ENCODE assay signal across 12 mouse cellular contexts in the genomic region with DNA sequence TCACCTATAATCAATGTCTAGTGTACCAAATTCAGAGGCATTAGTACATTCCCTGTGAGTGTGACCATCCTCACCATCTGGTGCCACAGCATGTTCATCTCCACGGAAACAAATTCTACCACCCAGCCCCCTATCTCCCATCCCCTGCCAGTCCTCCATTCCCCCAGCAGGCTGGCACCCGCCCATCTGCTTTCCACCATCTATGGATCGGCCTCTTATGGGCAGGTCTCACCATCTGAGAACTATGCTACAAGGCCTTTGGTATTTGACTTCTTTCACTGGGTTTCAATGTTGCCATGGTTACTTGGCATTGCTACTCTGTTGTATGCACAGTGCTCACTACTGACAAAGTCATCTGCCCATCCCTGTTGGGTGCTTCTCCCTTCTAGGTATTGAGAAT.
DNase-seq lines count a peak whose midpoint lies in the region; ATAC-seq lines count a peak whose summit lies in the region.
"Had no signal": no experiment of that assay in that cellular context is flagged by ENCODE, and none has a peak within 500 bp of the region (broad histone marks: within the 10 kb centered on the region; RNA-seq: fewer than 3 reads in every experiment).

No protein-coding gene starts in this region.

- H3K9me3 ChIP-seq in forebrain, embryonic 13.5 days (replicated peaks) = no peaks in the 10 kb centered on the region
- H3K9me3 ChIP-seq in forebrain, embryonic 12.5 days = no peaks in the 10 kb centered on the region
- H3K9me3 ChIP-seq in neural tube, embryonic 14.5 days (ENCODE audit: control insufficient read depth, low read length) = no peaks in the 10 kb centered on the region
- H3K9me3 ChIP-seq: liver, embryonic 13.5 days had no signal

- H3K27me3 ChIP-seq in forebrain, embryonic 13.5 days = no peaks in the 10 kb centered on the region
- 0 out of 2 replicates have a peak, but pooled peaks cover 2% of the 10 kb centered on the region for H3K27me3 ChIP-seq in forebrain, embryonic 12.5 days
- H3K27me3 ChIP-seq in neural tube, embryonic 14.5 days (ENCODE audit: control insufficient read depth, insufficient read depth, low read length) = no peaks in the 10 kb centered on the region
- H3K27me3 ChIP-seq: liver, embryonic 13.5 days had no signal

- ATAC-seq in forebrain, embryonic 13.5 days = peak; percentile 61
- ATAC-seq in forebrain, embryonic 12.5 days (ENCODE audit: low FRiP score) = no peak
- peak; percentile 65; the same call in 1 of the 2 replicates for ATAC-seq in neural tube, embryonic 14.5 days (ENCODE audit: low read depth)
- ATAC-seq: intestine, postnatal 0 days had no signal

- DNase-seq in right cerebral cortex, postnatal 14 days = peak; percentile 51
- no peak for DNase-seq in right cerebral cortex, postnatal 36 days (ENCODE audit: low spot score in 2 of 2)
- peak; percentile 60 for DNase-seq in layer of hippocampus, adult 11-12 months (ENCODE audit: low spot score)
- DNase-seq in lung, postnatal 14 days = no peak
- DNase-seq in heart, adult 9 months (ENCODE audit: low spot score in 2 of 2) = no peak
- DNase-seq: heart, postnatal 10 days; liver, embryonic 13.5 days; lung, postnatal 4 days had no signal

- no peaks in the 10 kb centered on the region for H3K36me3 ChIP-seq in forebrain, embryonic 13.5 days (ENCODE audit: poor library complexity, severe bottlenecking)
- H3K36me3 ChIP-seq in forebrain, embryonic 12.5 days (replicated peaks) = no peaks in the 10 kb centered on the region
- H3K36me3 ChIP-seq in neural tube, embryonic 14.5 days (ENCODE audit: control insufficient read depth, insufficient read depth, low read length) = 0 out of 2 replicates have a peak, but pooled peaks cover 6% of the 10 kb centered on the region
- H3K36me3 ChIP-seq: liver, embryonic 13.5 days had no signal

- H3K4me2 ChIP-seq in forebrain, embryonic 13.5 days = no peak overlapping the region
- H3K4me2 ChIP-seq in forebrain, embryonic 12.5 days = no peak overlapping the region
- no peak overlapping the region for H3K4me2 ChIP-seq in neural tube, embryonic 14.5 days (ENCODE audit: low read depth, low read length)
- H3K4me2 ChIP-seq: liver, embryonic 13.5 days had no signal

- WGBS in forebrain, embryonic 13.5 days = 69% methylated on average over 3 of the region's 3 CpGs
- 86% methylated on average over 3 of the region's 3 CpGs for WGBS in forebrain, embryonic 12.5 days
- 70% methylated on average over 3 of the region's 3 CpGs for WGBS in neural tube, embryonic 14.5 days

- H3K4me1 ChIP-seq in forebrain, embryonic 13.5 days = peaks cover 7% of the 10 kb centered on the region; the same call in 1 of the 2 replicates
- H3K4me1 ChIP-seq in forebrain, embryonic 12.5 days = no peaks in the 10 kb centered on the region
- no peaks in the 10 kb centered on the region for H3K4me1 ChIP-seq in neural tube, embryonic 14.5 days (ENCODE audit: control insufficient read depth, insufficient read depth, low read length)
- H3K4me1 ChIP-seq: liver, embryonic 13.5 days had no signal

- H3K4me3 ChIP-seq in forebrain, embryonic 13.5 days = no peak overlapping the region
- H3K4me3 ChIP-seq in forebrain, embryonic 12.5 days (replicated peaks) = no peak overlapping the region
- H3K4me3 ChIP-seq in neural tube, embryonic 14.5 days (ENCODE audit: low read depth, low read length) = no peak overlapping the region
- H3K4me3 ChIP-seq: liver, embryonic 13.5 days had no signal

- no peak overlapping the region for H3K27ac ChIP-seq in forebrain, embryonic 13.5 days
- no peak overlapping the region for H3K27ac ChIP-seq in forebrain, embryonic 12.5 days
- H3K27ac ChIP-seq in neural tube, embryonic 14.5 days (ENCODE audit: low read depth, low read length) = no peak overlapping the region
- H3K27ac ChIP-seq: liver, embryonic 13.5 days had no signal

- H3K9ac ChIP-seq in forebrain, embryonic 13.5 days = no peak overlapping the region
- H3K9ac ChIP-seq in forebrain, embryonic 12.5 days = no peak overlapping the region
- H3K9ac ChIP-seq in neural tube, embryonic 14.5 days (replicated peaks; ENCODE audit: low read depth, low read length) = no peak overlapping the region
- H3K9ac ChIP-seq: liver, embryonic 13.5 days had no signal

Comparison
In these comparisons a context has a peak if more than half of its experiments do, and no peak if none do; other contexts are left out.
1. DNase-seq: peak in right cerebral cortex, postnatal 14 days (single experiment) and layer of hippocampus, adult 11-12 months (single experiment); none in right cerebral cortex, postnatal 36 days (0 of 2), lung, postnatal 14 days (single experiment) and heart, adult 9 months (0 of 2).